Mouse (Mus musculus) neural tube, embryonic 11.5 days (tissue): ENCODE results near the gene Timp2. TPM values are rescaled to one million over a fixed set of nuclear protein-coding genes. Genes with fewer than 3 reads are reported as not detected.
A peak's percentile ranks its signal among the peaks of the same experiment; 100 is the strongest.

Experiments used
- ATAC-seq: fragments of 200-750 bp; cut with Nextera tagmentation; 2 replicates; pipeline ENCODE4 v1.8.0; 2017; ENCODE audit warnings: moderate number of reproducible peaks, mild to moderate bottlenecking, moderate TSS enrichment, moderate library complexity; ENCODE audit not compliant: insufficient read depth, low FRiP score, low TSS enrichment
- DNase-seq: peaks from one replicate; pipeline ENCODE4 v3.0.0-alpha.2; 2015; ENCODE audit warnings: low spot score
- H3K27ac ChIP-seq: fragments of 300-500 bp; sonication (generic); 2 replicates; pipeline ENCODE4 v1.5.1; 2014; ENCODE audit warnings: low read depth, mild to moderate bottlenecking, low read length
- H3K27me3 ChIP-seq: fragments of 300-500 bp; sonication (generic); 2 replicates; pipeline ENCODE4 v1.6.1; 2014; ENCODE audit warnings: mild to moderate bottlenecking, low read length, mixed read lengths; ENCODE audit not compliant: control insufficient read depth, insufficient read depth
- H3K36me3 ChIP-seq: fragments of 300-500 bp; sonication (generic); 2 replicates; pipeline ENCODE4 v1.6.1; 2014; ENCODE audit warnings: mild to moderate bottlenecking, low read length, moderate library complexity, mixed read lengths; ENCODE audit not compliant: control insufficient read depth, insufficient read depth
- H3K4me1 ChIP-seq: fragments of 300-500 bp; sonication (generic); 2 replicates; pipeline ENCODE4 v1.6.1; 2014; ENCODE audit warnings: low read length, mixed read lengths; ENCODE audit not compliant: control insufficient read depth, insufficient read depth
- H3K4me2 ChIP-seq: fragments of 300-500 bp; sonication (generic); 2 replicates; pipeline ENCODE4 v1.6.1; 2014; ENCODE audit warnings: low read depth, mild to moderate bottlenecking, moderate library complexity
- H3K4me3 ChIP-seq: fragments of 300-500 bp; sonication (generic); 2 replicates; pipeline ENCODE4 v1.5.1; 2014; ENCODE audit warnings: low read depth, low read length
- H3K9ac ChIP-seq: fragments of 300-500 bp; sonication (generic); 2 replicates; pipeline ENCODE4 v1.6.1; 2014; ENCODE audit warnings: mild to moderate bottlenecking, low read length
- H3K9me3 ChIP-seq: fragments of 300-500 bp; sonication (generic); 2 replicates; pipeline ENCODE4 v1.6.1; 2016; ENCODE audit warnings: low read length; ENCODE audit not compliant: control insufficient read depth
- WGBS: fragments of 180-500 bp; shearing (Covaris S2); extraction: QIAGEN DNeasy Blood & Tissue Kit; methylation state at CpG from one replicate; pipeline ENCODE4 v1.1.7; 2014; 5-methylcytosine and 5-hydroxymethylcytosine counted together
- polyA plus RNA-seq: library from polyadenylated mRNA; unstranded; fragments of >200 nt; fragmentation: Nextera tagmentation; extraction: Ambion mirVana; gene quantifications from 2 replicates; pipeline ENCODE4 v1.2.1, GENCODE M21; 2014

Gene Timp2
- polyA plus RNA-seq, 1 experiment from 2014 or later, result 46.4 TPM

- H3K4me1 ChIP-seq, result 0 out of 2 replicates have a peak, but pooled peaks cover 3% of the 10 kb centered on the region
- H3K4me2 ChIP-seq, result no peak overlapping the region
- no peaks in the 10 kb centered on the region for H3K27me3 ChIP-seq
- H3K4me3 ChIP-seq, result no peak overlapping the region
- no peaks in the 10 kb centered on the region for H3K9me3 ChIP-seq
- H3K9ac ChIP-seq, result no peak overlapping the region
- no peak overlapping the region for H3K27ac ChIP-seq
- DNase-seq, result no peak
- WGBS, result 84% methylated on average over 4 of the region's 4 CpGs
- ATAC-seq, result no peak
- peaks cover 2% of the 10 kb centered on the region; the same call in 1 of the 2 replicates for H3K36me3 ChIP-seq
Measured at GRCm38 (mm10) chr11:118326491-118326890, 29.0 kb downstream of the Timp2 start.

- no peaks in the 10 kb centered on the region for H3K9me3 ChIP-seq
- no peak overlapping the region for H3K27ac ChIP-seq
- ATAC-seq, result no peak
- no peaks in the 10 kb centered on the region for H3K27me3 ChIP-seq
- H3K4me3 ChIP-seq, result no peak overlapping the region
- no peak overlapping the region for H3K9ac ChIP-seq
- DNase-seq, result peak; percentile 51
- no peaks in the 10 kb centered on the region for H3K36me3 ChIP-seq
- WGBS, result 57% methylated on average over 5 of the region's 5 CpGs
- H3K4me2 ChIP-seq, result no peak overlapping the region
- 0 out of 2 replicates have a peak, but pooled peaks cover 3% of the 10 kb centered on the region for H3K4me1 ChIP-seq
Measured at GRCm38 (mm10) chr11:118324541-118324940, 31.0 kb downstream of the Timp2 start.

GRCm38 (mm10) chr11:118323974-118324373, 31.6 kb downstream of the Timp2 start:
- Histone ChIP-seq H3K4me1 (0 out of 2 replicates have a peak, but pooled peaks cover 3% of the 10 kb centered on the region), H3K4me2 (no peak overlapping the region), H3K9me3 (no peaks in the 10 kb centered on the region), H3K27ac (no peak overlapping the region), H3K36me3 (no peaks in the 10 kb centered on the region), H3K4me3 (no peak overlapping the region), H3K9ac (no peak overlapping the region), H3K27me3 (no peaks in the 10 kb centered on the region)
- DNase-seq, result no peak
- ATAC-seq, result no peak
- WGBS, result 81% methylated on average over 5 of the region's 5 CpGs

DNA sequence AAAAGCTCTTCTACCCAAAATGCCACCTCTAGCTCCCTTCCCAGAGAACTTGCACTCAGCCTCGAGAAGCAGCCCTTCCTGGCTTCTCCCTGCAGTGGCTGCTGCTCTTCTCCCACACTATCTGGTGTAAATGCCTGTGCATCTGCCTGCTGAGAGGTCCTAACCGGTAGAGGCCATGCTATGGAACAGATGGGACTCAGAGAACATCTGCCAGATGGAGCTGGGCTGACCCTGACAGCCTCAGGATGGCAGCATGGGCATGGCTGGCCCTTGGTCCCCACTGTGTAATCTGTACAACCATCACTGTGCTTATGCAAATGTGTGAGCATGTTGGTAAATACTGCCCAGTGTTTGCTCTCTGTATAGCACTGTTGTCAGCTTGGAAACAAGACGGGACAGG, 32.9 kb downstream of the Timp2 start:
- Histone ChIP-seq H3K4me3 (no peak overlapping the region), H3K27me3 (no peaks in the 10 kb centered on the region), H3K9ac (no peak overlapping the region), H3K9me3 (no peaks in the 10 kb centered on the region), H3K27ac (no peak overlapping the region), H3K4me1 (0 out of 2 replicates have a peak, but pooled peaks cover 3% of the 10 kb centered on the region), H3K36me3 (no peaks in the 10 kb centered on the region), H3K4me2 (no peak overlapping the region)
- DNase-seq (no peak), ATAC-seq (no peak)
- 51% methylated on average over 3 of the region's 3 CpGs for WGBS

DNA sequence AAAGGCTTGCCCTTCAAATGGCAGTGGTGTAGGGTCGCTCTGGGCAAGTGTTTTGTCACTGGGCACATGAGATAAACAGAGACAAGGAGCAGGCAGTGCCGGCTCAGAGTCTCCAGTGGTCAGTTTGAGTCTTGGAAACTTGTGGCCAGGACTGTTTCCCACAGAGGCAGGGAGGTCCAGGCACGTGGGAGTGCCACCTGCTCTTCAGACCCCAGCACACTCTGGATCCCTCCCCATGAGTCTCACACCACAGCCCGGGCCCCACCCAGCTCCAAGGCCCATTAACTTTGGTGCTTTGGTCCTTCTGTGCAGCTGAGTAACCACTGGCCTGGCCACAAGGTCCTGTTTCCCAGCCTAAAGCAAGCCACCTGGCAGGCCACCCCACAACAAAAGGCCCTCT, 33.6 kb downstream of the Timp2 start:
- no peak overlapping the region for H3K9ac ChIP-seq
- ATAC-seq (no peak), DNase-seq (no peak)
- no peaks in the 10 kb centered on the region for H3K27me3 ChIP-seq
- H3K27ac ChIP-seq, result no peak overlapping the region
- H3K4me3 ChIP-seq, result no peak overlapping the region
- H3K4me2 ChIP-seq, result no peak overlapping the region
- H3K9me3 ChIP-seq, result no peaks in the 10 kb centered on the region
- 0 out of 2 replicates have a peak, but pooled peaks cover 3% of the 10 kb centered on the region for H3K4me1 ChIP-seq
- WGBS, result 63% methylated on average over 4 of the region's 4 CpGs
- H3K36me3 ChIP-seq, result no peaks in the 10 kb centered on the region

DNA sequence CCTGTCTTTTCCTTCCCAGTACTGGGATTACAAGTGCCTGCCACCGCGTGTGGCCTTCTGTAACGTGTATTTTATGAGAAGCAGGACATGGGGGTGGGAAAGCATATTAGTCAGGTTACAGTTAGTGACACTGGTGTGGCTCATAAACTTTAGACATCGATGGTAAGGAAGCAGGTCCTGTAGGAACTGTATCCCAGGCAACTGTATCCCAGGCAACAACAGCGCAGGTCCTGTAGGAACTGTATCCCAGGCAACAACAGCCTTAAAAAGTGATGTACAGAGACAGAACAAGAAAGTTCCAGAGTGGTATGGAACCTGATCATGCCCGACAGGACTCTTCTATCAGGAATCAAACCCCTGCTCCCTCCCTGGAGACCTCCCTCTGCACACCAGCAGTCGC, 34.0 kb downstream of the Timp2 start:
- H3K4me2 ChIP-seq, result no peak overlapping the region
- H3K9ac ChIP-seq, result no peak overlapping the region
- ATAC-seq, result no peak
- no peaks in the 10 kb centered on the region for H3K36me3 ChIP-seq
- no peak overlapping the region for H3K4me3 ChIP-seq
- H3K4me1 ChIP-seq, result 0 out of 2 replicates have a peak, but pooled peaks cover 3% of the 10 kb centered on the region
- no peak overlapping the region for H3K27ac ChIP-seq
- H3K9me3 ChIP-seq, result no peaks in the 10 kb centered on the region
- no peaks in the 10 kb centered on the region for H3K27me3 ChIP-seq
- DNase-seq, result no peak
- 82% methylated on average over 7 of the region's 7 CpGs for WGBS

GRCm38 (mm10) chr11:118318678-118319077, 36.9 kb downstream of the Timp2 start:
- no peaks in the 10 kb centered on the region for H3K27me3 ChIP-seq
- H3K4me3 ChIP-seq, result no peak overlapping the region
- H3K36me3 ChIP-seq, result no peaks in the 10 kb centered on the region
- DNase-seq (no peak), ATAC-seq (no peak)
- H3K4me1 ChIP-seq, result 0 out of 2 replicates have a peak, but pooled peaks cover 3% of the 10 kb centered on the region
- H3K27ac ChIP-seq, result no peak overlapping the region
- no peak overlapping the region for H3K9ac ChIP-seq
- H3K4me2 ChIP-seq, result no peak overlapping the region
- WGBS, result 66% methylated on average over 5 of the region's 5 CpGs
- H3K9me3 ChIP-seq, result no peaks in the 10 kb centered on the region

GRCm38 (mm10) chr11:118317129-118317528, 38.4 kb downstream of the Timp2 start:
- Histone ChIP-seq H3K4me2 (no peak overlapping the region), H3K4me1 (0 out of 2 replicates have a peak, but pooled peaks cover 2% of the 10 kb centered on the region), H3K4me3 (no peak overlapping the region), H3K9ac (no peak overlapping the region), H3K27me3 (no peaks in the 10 kb centered on the region), H3K27ac (no peak overlapping the region), H3K36me3 (no peaks in the 10 kb centered on the region; the same call in 1 of the 2 replicates), H3K9me3 (no peaks in the 10 kb centered on the region)
- 23% methylated on average over 7 of the region's 7 CpGs for WGBS
- peak; percentile 67 for DNase-seq
- ATAC-seq, result no peak

- DNase-seq (no peak), ATAC-seq (no peak)
- Histone ChIP-seq H3K9ac (no peak overlapping the region), H3K4me1 (no peaks in the 10 kb centered on the region), H3K27ac (no peak overlapping the region), H3K9me3 (no peaks in the 10 kb centered on the region), H3K4me2 (no peak overlapping the region), H3K27me3 (no peaks in the 10 kb centered on the region), H3K36me3 (no peaks in the 10 kb centered on the region; the same call in 1 of the 2 replicates), H3K4me3 (no peak overlapping the region)
- WGBS, result 89% methylated on average over 8 of the region's 8 CpGs
Measured at GRCm38 (mm10) chr11:118316231-118316806, 39.2 kb downstream of the Timp2 start.
